Mouse (Mus musculus): ENCODE results near the gene Smim20. TPM values are rescaled to one million over a fixed set of nuclear protein-coding genes. Genes with fewer than 3 reads are reported as not detected.

Smim20 gene
- total and polyA plus RNA-seq, 2 experiments from 2014 or later, result 53.1 to 75.2 TPM

DNA sequence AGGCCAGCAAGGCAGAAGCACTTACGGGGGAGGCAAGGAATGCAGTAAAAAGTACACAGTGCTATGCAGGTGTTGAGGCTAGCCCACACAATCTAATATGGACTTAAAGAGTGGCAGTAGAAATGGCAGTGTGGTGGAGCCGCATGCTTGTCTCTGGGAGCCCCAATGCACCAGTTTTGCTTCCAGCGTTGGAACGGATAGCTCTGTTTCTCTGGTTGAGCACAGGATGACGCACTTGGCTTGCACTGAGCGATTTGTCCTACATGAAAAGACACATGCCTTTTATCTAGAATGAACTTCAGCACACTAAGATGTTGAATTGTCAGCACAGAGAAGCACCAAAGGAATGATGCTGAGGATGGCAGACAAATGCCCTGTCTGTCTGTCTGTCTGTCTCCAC, 37.1 kb downstream of the Smim20 start:
- TF ChIP-seq CTCF (IDR thresholded peaks at IDR 0.05; ENCODE audit: low read depth), result no peak
- no peak for DNase-seq
- Histone ChIP-seq H3K4me2 (ENCODE audit: low read depth) (no peak overlapping the region), H3K36me3 (ENCODE audit: insufficient read depth) (no peaks in the 10 kb centered on the region), H3K4me1 (ENCODE audit: insufficient read depth) (no peaks in the 10 kb centered on the region), H3K9me3 (ENCODE audit: low read length) (no peaks in the 10 kb centered on the region), H3K27me3 (ENCODE audit: insufficient read depth, low read length) (no peaks in the 10 kb centered on the region), H3K4me3 (ENCODE audit: low read depth, low read length) (no peak overlapping the region), H3K27ac (ENCODE audit: low read depth, low read length) (no peak overlapping the region), H3K9ac (no peak overlapping the region)
- 96% methylated on average over 6 of the region's 6 CpGs for WGBS
- no peak for ATAC-seq

DNA sequence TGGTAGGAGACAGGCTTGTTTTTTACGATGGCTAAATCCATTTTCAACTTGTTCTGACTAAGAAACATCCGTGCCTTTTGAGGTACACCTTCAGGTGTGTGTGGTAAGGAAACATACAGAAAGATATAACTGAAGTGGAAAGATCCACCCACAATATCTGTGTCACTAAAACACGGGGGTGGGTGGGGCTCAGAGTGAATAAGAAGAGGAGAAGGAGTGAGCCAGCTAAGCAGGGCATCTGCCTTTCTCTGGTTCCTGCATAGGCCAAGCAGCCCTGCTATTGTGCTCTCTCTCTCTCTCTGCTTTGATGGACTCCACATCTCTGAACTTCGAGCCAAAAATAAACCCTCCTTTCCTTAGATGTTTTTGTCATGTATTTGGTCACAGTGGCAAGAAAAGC, 38.1 kb downstream of the Smim20 start:
- Histone ChIP-seq H3K36me3 (ENCODE audit: insufficient read depth) (no peaks in the 10 kb centered on the region), H3K9ac (no peak overlapping the region), H3K4me1 (ENCODE audit: insufficient read depth) (no peaks in the 10 kb centered on the region), H3K27me3 (ENCODE audit: insufficient read depth, low read length) (no peaks in the 10 kb centered on the region), H3K27ac (ENCODE audit: low read depth, low read length) (no peak overlapping the region), H3K4me2 (ENCODE audit: low read depth) (no peak overlapping the region), H3K9me3 (ENCODE audit: low read length) (no peaks in the 10 kb centered on the region), H3K4me3 (ENCODE audit: low read depth, low read length) (no peak overlapping the region)
- TF ChIP-seq CTCF (IDR thresholded peaks at IDR 0.05; ENCODE audit: low read depth), result no peak
- DNase-seq (no peak), ATAC-seq (no peak)
- 66% methylated on average over 4 of the region's 4 CpGs for WGBS

DNA sequence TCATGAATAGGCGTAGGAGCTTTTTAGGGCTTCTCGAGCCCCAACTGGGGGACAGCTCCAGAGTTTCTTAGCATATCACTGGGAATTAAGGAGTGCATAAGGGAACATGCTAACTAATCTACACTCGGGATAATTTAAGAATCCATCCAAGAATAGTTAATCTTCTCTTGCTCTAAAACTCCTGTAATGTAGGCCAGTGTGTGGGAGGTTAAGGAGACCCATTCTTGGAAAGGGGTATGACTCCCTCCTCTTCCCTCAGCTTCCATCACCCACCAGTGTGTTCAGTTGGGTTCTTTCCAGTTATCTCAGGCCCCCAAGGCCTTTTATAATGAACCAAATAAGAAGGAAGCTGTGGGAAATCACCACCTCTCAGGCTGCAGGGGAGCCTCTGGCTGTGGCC, 40.0 kb downstream of the Smim20 start:
- H3K9ac ChIP-seq, result no peak overlapping the region
- H3K4me3 ChIP-seq (ENCODE audit: low read depth, low read length), result no peak overlapping the region
- DNase-seq, result no peak
- no peaks in the 10 kb centered on the region for H3K36me3 ChIP-seq (ENCODE audit: insufficient read depth)
- no peaks in the 10 kb centered on the region for H3K4me1 ChIP-seq (ENCODE audit: insufficient read depth)
- TF ChIP-seq CTCF (IDR thresholded peaks at IDR 0.05; ENCODE audit: low read depth), result no peak
- no peak overlapping the region for H3K27ac ChIP-seq (ENCODE audit: low read depth, low read length)
- H3K27me3 ChIP-seq (ENCODE audit: insufficient read depth, low read length), result no peaks in the 10 kb centered on the region
- no peaks in the 10 kb centered on the region for H3K9me3 ChIP-seq (ENCODE audit: low read length)
- 88% methylated on average over 3 of the region's 3 CpGs for WGBS
- H3K4me2 ChIP-seq (ENCODE audit: low read depth), result no peak overlapping the region
- ATAC-seq, result no peak

DNA sequence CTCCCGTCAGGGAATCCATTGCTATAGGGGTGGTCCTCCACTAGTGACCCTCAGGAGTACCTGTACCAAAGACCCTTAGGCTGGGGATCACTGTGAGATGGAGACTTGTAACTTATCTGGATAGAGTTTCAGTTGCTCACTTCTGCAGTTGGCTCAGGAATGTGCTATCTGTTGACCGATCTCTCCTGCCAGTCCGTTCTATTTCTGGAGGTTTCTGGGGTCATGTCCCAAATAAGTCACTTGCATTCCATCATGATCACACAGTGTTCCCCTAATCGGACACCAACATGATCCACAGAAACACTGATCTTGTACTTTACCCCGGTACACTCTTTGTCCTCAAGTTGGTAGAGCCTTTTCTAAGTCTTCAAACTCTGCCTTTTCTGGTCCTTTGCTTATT, 40.6 kb downstream of the Smim20 start:
- no peak for ATAC-seq
- no peak overlapping the region for H3K9ac ChIP-seq
- DNase-seq, result no peak
- no peaks in the 10 kb centered on the region for H3K9me3 ChIP-seq (ENCODE audit: low read length)
- no peak for TF ChIP-seq CTCF (IDR thresholded peaks at IDR 0.05; ENCODE audit: low read depth)
- 95% methylated on average over 5 of the region's 5 CpGs for WGBS
- no peak overlapping the region for H3K4me2 ChIP-seq (ENCODE audit: low read depth)
- no peaks in the 10 kb centered on the region for H3K27me3 ChIP-seq (ENCODE audit: insufficient read depth, low read length)
- no peaks in the 10 kb centered on the region for H3K4me1 ChIP-seq (ENCODE audit: insufficient read depth)
- H3K4me3 ChIP-seq (ENCODE audit: low read depth, low read length), result no peak overlapping the region
- H3K27ac ChIP-seq (ENCODE audit: low read depth, low read length), result no peak overlapping the region
- H3K36me3 ChIP-seq (ENCODE audit: insufficient read depth), result no peaks in the 10 kb centered on the region

DNA sequence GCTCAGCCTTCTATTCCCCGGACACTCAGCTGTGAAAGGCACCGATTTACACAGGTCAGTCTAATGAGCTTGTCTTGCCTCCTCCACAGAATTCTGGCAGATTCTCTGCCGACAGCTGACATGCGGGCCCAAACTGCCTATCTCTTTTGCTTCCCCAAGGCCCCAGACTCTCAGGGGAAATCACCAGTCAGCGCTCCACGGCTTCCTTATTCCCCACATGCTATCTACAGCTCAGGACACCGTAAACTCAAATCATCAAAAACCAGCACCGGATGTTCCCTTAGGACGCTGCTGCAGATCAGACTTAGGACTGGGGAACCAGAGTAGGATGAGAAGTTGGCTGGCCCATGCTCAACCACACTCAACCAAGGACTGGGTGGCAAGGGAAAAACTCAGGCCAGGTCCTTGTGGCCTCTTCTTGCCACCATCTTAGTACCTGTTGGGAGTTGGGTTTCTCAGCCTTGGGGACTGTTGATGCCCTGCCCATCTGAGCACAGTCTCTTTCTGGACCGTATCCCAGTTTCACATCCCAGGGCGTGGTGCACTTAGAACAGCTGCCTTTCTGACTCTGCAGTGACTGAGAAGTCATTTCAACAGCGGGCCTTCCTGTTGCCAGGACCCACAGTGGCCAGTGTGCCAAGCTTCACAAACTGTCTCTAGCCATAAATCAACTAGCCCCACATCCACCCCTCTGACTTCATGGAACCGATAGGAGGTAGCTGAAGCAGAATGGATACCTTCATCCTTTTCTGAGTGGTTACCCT, 47.7 kb downstream of the Smim20 start:
- ATAC-seq (no peak), DNase-seq (no peak)
- Histone ChIP-seq H3K9ac (no peak overlapping the region), H3K4me1 (ENCODE audit: insufficient read depth) (no peaks in the 10 kb centered on the region), H3K4me2 (ENCODE audit: low read depth) (no peak overlapping the region), H3K27me3 (ENCODE audit: insufficient read depth, low read length) (no peaks in the 10 kb centered on the region), H3K4me3 (ENCODE audit: low read depth, low read length) (no peak overlapping the region), H3K36me3 (ENCODE audit: insufficient read depth) (no peaks in the 10 kb centered on the region), H3K9me3 (ENCODE audit: low read length) (no peaks in the 10 kb centered on the region), H3K27ac (ENCODE audit: low read depth, low read length) (no peak overlapping the region)
- TF ChIP-seq CTCF (IDR thresholded peaks at IDR 0.05; ENCODE audit: low read depth), result no peak
- WGBS, result 94% methylated on average over 13 of the region's 13 CpGs

DNA sequence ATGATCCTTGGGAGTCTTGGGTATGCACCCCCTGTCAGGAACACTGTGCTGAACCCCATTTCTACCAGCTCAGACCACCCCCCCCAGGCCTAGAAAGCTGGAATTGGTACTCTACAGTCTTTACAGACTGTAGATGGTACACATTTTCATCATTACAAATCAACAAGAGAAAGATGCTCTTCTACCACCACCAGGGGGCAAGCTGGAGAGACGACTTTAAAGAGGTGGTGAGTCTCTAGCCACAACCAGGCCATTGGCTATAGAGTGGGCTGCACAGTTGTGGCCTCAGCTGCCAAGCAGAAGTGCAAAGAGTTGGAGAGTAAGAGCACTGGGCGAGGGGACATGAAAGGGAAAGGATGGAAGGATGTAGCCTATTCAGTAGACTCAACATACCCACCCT, 48.9 kb downstream of the Smim20 start:
- Histone ChIP-seq H3K9ac (no peak overlapping the region), H3K4me1 (ENCODE audit: insufficient read depth) (no peaks in the 10 kb centered on the region), H3K27ac (ENCODE audit: low read depth, low read length) (no peak overlapping the region), H3K4me3 (ENCODE audit: low read depth, low read length) (no peak overlapping the region), H3K4me2 (ENCODE audit: low read depth) (no peak overlapping the region), H3K27me3 (ENCODE audit: insufficient read depth, low read length) (no peaks in the 10 kb centered on the region), H3K36me3 (ENCODE audit: insufficient read depth) (no peaks in the 10 kb centered on the region), H3K9me3 (ENCODE audit: low read length) (no peaks in the 10 kb centered on the region)
- no peak for ATAC-seq
- 0 out of 2 replicates have a peak, but pooled peaks have one; percentile 5 for TF ChIP-seq CTCF (IDR thresholded peaks at IDR 0.05; ENCODE audit: low read depth)
- 60% methylated on average over 2 of the region's 2 CpGs for WGBS
- no peak for DNase-seq

DNA sequence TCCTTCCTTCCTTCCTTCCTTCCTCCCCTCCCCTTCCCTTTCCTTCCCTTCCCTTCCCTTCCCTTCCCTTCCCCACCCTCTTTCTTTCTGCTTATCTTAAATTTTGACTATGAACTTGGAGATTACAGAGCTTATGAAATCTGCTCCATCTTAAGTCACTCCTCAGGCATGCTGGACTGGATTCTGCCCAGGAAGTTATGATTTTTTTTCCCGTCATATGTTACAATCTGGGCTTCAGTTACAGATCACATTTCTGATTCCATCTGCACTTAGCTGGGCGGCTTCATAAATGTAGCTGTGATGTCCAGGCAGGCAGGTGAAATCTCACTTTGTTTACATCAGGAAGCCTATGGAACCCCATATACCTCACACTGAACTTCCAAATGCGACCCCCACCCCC, 50.5 kb downstream of the Smim20 start:
- no peak for TF ChIP-seq CTCF (IDR thresholded peaks at IDR 0.05; ENCODE audit: low read depth)
- peak; percentile 29 for ATAC-seq
- Histone ChIP-seq H3K4me3 (ENCODE audit: low read depth, low read length) (no peak overlapping the region), H3K4me2 (ENCODE audit: low read depth) (no peak overlapping the region), H3K36me3 (ENCODE audit: insufficient read depth) (no peaks in the 10 kb centered on the region), H3K9ac (no peak overlapping the region), H3K4me1 (ENCODE audit: insufficient read depth) (no peaks in the 10 kb centered on the region), H3K9me3 (ENCODE audit: low read length) (no peaks in the 10 kb centered on the region), H3K27me3 (ENCODE audit: insufficient read depth, low read length) (no peaks in the 10 kb centered on the region), H3K27ac (ENCODE audit: low read depth, low read length) (no peak overlapping the region)
- DNase-seq, result peak; percentile 40
- WGBS, result 73% methylated on average over 3 of the region's 3 CpGs

Measured in forebrain, postnatal 0 days (tissue).